Mouse (Mus musculus) lung, embryonic 16.5 days (tissue): Measurements from ENCODE around the gene Troap. TPM values are rescaled to one million over a fixed set of nuclear protein-coding genes. Genes with fewer than 3 reads are reported as not detected.
"Not testable (repeated sequence)": the region's sequence is repeated elsewhere in the genome, so short reads cannot be mapped to it uniquely, and the experiment has no call there.

ENCODE experiments used
- ATAC-seq: fragments of 200-750 bp; cut with Nextera tagmentation; 2 replicates; pipeline ENCODE4 v1.8.0; 2017; ENCODE audit warnings: low read depth, mild to moderate bottlenecking, moderate library complexity
- H3K27ac ChIP-seq: fragments of 300-500 bp; sonication (generic); 2 replicates; pipeline ENCODE4 v1.5.1; 2014; ENCODE audit warnings: mild to moderate bottlenecking, control low read depth, low read length
- H3K27me3 ChIP-seq: fragments of 300-500 bp; sonication (generic); 2 replicates; pipeline ENCODE4 v1.6.1; 2014; ENCODE audit warnings: low read depth, low read length, mixed read lengths; ENCODE audit not compliant: control insufficient read depth, insufficient read depth
- H3K36me3 ChIP-seq: fragments of 300-500 bp; sonication (generic); 2 replicates; pipeline ENCODE4 v1.6.1; 2014; ENCODE audit warnings: low read length; ENCODE audit not compliant: control insufficient read depth, insufficient read depth
- H3K4me1 ChIP-seq: fragments of 300-500 bp; sonication (generic); replicated peaks from 2 replicates; pipeline ENCODE4 v1.6.1; 2014; ENCODE audit warnings: low read length, mixed read lengths; ENCODE audit not compliant: control insufficient read depth, insufficient read depth
- H3K4me2 ChIP-seq: fragments of 300-500 bp; sonication (generic); 2 replicates; pipeline ENCODE4 v1.6.1; 2014; ENCODE audit warnings: low read depth, low read length, control low read depth
- H3K4me3 ChIP-seq: fragments of 300-500 bp; sonication (generic); 2 replicates; pipeline ENCODE4 v1.5.1; 2014; ENCODE audit warnings: mild to moderate bottlenecking, low read length, control low read depth
- H3K9ac ChIP-seq: fragments of 300-500 bp; sonication (generic); 2 replicates; pipeline ENCODE4 v1.6.1; 2014; ENCODE audit warnings: low read length, control low read depth
- H3K9me3 ChIP-seq: fragments of 300-500 bp; sonication (generic); 2 replicates; pipeline ENCODE4 v1.6.1; 2016; ENCODE audit warnings: low read length; ENCODE audit not compliant: control insufficient read depth
- WGBS: fragments of 180-500 bp; shearing (Covaris S2); extraction: QIAGEN DNeasy Blood & Tissue Kit; methylation state at CpG from one replicate; pipeline ENCODE4 v1.1.7; 2014; 5-methylcytosine and 5-hydroxymethylcytosine counted together
- polyA plus RNA-seq: library from polyadenylated mRNA; unstranded; fragments of >200 nt; fragmentation: Nextera tagmentation; extraction: Ambion mirVana; gene quantifications from 2 replicates; pipeline ENCODE4 v1.2.1, GENCODE M21; 2015

The Troap gene
- polyA plus RNA-seq, 1 experiment from 2014 or later: 39.5 TPM

GRCm38 (mm10) chr15:99055511-99055961 is 18.8 kb upstream of the Troap start:
- Histone ChIP-seq H3K9me3 (no peaks in the 10 kb centered on the region), H3K27me3 (peaks cover 62% of the 10 kb centered on the region), H3K36me3 (no peaks in the 10 kb centered on the region), H3K4me1 (peaks cover 11% of the 10 kb centered on the region), H3K27ac (no peak overlapping the region), H3K4me3 (peak overlapping the region; percentile 46), H3K9ac (peak overlapping the region; percentile 45), H3K4me2 (peak overlapping the region; percentile 72)
- ATAC-seq: peak; percentile 37; the same call in 1 of the 2 replicates
- 0% methylated on average over 36 of the region's 37 CpGs for WGBS

- H3K27me3 ChIP-seq: peaks cover 62% of the 10 kb centered on the region
- H3K9me3 ChIP-seq: no peaks in the 10 kb centered on the region
- H3K27ac ChIP-seq: no peak overlapping the region
- no peak overlapping the region for H3K4me2 ChIP-seq
- ATAC-seq: no peak
- peaks cover 11% of the 10 kb centered on the region for H3K4me1 ChIP-seq
- no peak overlapping the region for H3K9ac ChIP-seq
- H3K4me3 ChIP-seq: no peak overlapping the region
- WGBS: 8% methylated on average over 14 of the region's 14 CpGs
- H3K36me3 ChIP-seq: no peaks in the 10 kb centered on the region
Observed at GRCm38 (mm10) chr15:99056332-99056731, 18.0 kb upstream of the Troap start.

- Histone ChIP-seq H3K27ac (no peak overlapping the region), H3K27me3 (peaks cover 5% of the 10 kb centered on the region), H3K4me3 (no peak overlapping the region), H3K4me2 (no peak overlapping the region), H3K9me3 (no peaks in the 10 kb centered on the region), H3K36me3 (no peaks in the 10 kb centered on the region), H3K4me1 (no peaks in the 10 kb centered on the region), H3K9ac (no peak overlapping the region)
- no peak for ATAC-seq
- WGBS: 65% methylated on average over 12 of the region's 12 CpGs
Observed at GRCm38 (mm10) chr15:99065557-99066165, 8.7 kb upstream of the Troap start.

- H3K4me3 ChIP-seq: no peak overlapping the region
- WGBS: 84% methylated on average over 1 of the region's 1 CpGs
- H3K4me2 ChIP-seq: no peak overlapping the region
- H3K9me3 ChIP-seq: no peaks in the 10 kb centered on the region
- H3K9ac ChIP-seq: no peak overlapping the region
- H3K27me3 ChIP-seq: no peaks in the 10 kb centered on the region
- H3K27ac ChIP-seq: no peak overlapping the region
- peaks cover 1% of the 10 kb centered on the region for H3K36me3 ChIP-seq
- ATAC-seq: no peak
- H3K4me1 ChIP-seq: peaks cover 16% of the 10 kb centered on the region
Observed at GRCm38 (mm10) chr15:99071988-99072387, 2.4 kb upstream of the Troap start.

GRCm38 (mm10) chr15:99074600-99075333 is 392 bp downstream of the Troap start:
- peak; percentile 99 for ATAC-seq
- under 1% methylated on average over 44 of the region's 44 CpGs for WGBS
- peak overlapping the region; percentile 84 for H3K9ac ChIP-seq
- H3K4me2 ChIP-seq: peak overlapping the region; percentile 91
- H3K27ac ChIP-seq: peak overlapping the region; percentile 93
- no peaks in the 10 kb centered on the region for H3K27me3 ChIP-seq
- H3K4me3 ChIP-seq: peak overlapping the region; percentile 80
- H3K36me3 ChIP-seq: peaks cover 11% of the 10 kb centered on the region
- peaks cover 21% of the 10 kb centered on the region for H3K4me1 ChIP-seq
- no peaks in the 10 kb centered on the region for H3K9me3 ChIP-seq

- H3K27ac ChIP-seq, H3K27me3 ChIP-seq, ATAC-seq, H3K9ac ChIP-seq, H3K9me3 ChIP-seq: not testable (repeated sequence)
- Histone ChIP-seq H3K4me1 (peaks cover 21% of the 10 kb centered on the region), H3K36me3 (peaks cover 14% of the 10 kb centered on the region), H3K4me2 (peak overlapping the region; percentile 91), H3K4me3 (peak overlapping the region; percentile 80)
- WGBS: 94% methylated on average over 3 of the region's 3 CpGs
Observed at GRCm38 (mm10) chr15:99076011-99076410, 1.6 kb downstream of the Troap start.

- Histone ChIP-seq H3K27ac (no peak overlapping the region), H3K4me3 (no peak overlapping the region), H3K4me1 (peaks cover 21% of the 10 kb centered on the region), H3K4me2 (no peak overlapping the region), H3K27me3 (no peaks in the 10 kb centered on the region; the same call in 1 of the 2 replicates), H3K36me3 (peaks cover 33% of the 10 kb centered on the region), H3K9me3 (no peaks in the 10 kb centered on the region), H3K9ac (no peak overlapping the region)
- no peak for ATAC-seq
- 65% methylated on average over 15 of the region's 15 CpGs for WGBS
Observed at GRCm38 (mm10) chr15:99078181-99078910, 4.0 kb downstream of the Troap start.

- Histone ChIP-seq H3K27me3 (peaks cover 7% of the 10 kb centered on the region), H3K9me3 (no peaks in the 10 kb centered on the region), H3K4me2 (no peak overlapping the region), H3K27ac (no peak overlapping the region), H3K4me3 (no peak overlapping the region), H3K9ac (no peak overlapping the region), H3K36me3 (peaks cover 33% of the 10 kb centered on the region), H3K4me1 (peaks cover 26% of the 10 kb centered on the region)
- no peak for ATAC-seq
- 69% methylated on average over 3 of the region's 3 CpGs for WGBS
Observed at GRCm38 (mm10) chr15:99079804-99080203, 5.4 kb downstream of the Troap start.

- Histone ChIP-seq H3K4me1 (peaks cover 15% of the 10 kb centered on the region), H3K27ac (no peak overlapping the region), H3K27me3 (peaks cover 27% of the 10 kb centered on the region), H3K4me3 (no peak overlapping the region), H3K9me3 (no peaks in the 10 kb centered on the region), H3K36me3 (peaks cover 29% of the 10 kb centered on the region), H3K4me2 (no peak overlapping the region), H3K9ac (no peak overlapping the region)
- ATAC-seq: no peak
- WGBS: 95% methylated on average over 12 of the region's 12 CpGs
Observed at GRCm38 (mm10) chr15:99082322-99082721, 7.9 kb downstream of the Troap start.
